Mouse (Mus musculus) liver, embryonic 14.5 days (tissue): ENCODE measurements around the gene Dock8. TPM values are rescaled to one million over a fixed set of nuclear protein-coding genes. Genes with fewer than 3 reads are reported as not detected.

Source experiments
- ATAC-seq: fragments of 200-750 bp; cut with Nextera tagmentation; 2 replicates; pipeline ENCODE4 v1.8.0; 2017; ENCODE audit warnings: moderate number of reproducible peaks, mild to moderate bottlenecking, moderate library complexity; ENCODE audit not compliant: insufficient read depth
- DNase-seq, 3 experiments: peaks; one replicate each; pipeline ENCODE4 v3.0.0-alpha.2; 2012 to 2013; ENCODE audit warnings: low read depth in 3 of 3, low spot score in 3 of 3
- H3K27ac ChIP-seq: fragments of 300-500 bp; sonication (generic); 2 replicates; pipeline ENCODE4 v1.5.1; 2014; ENCODE audit warnings: moderate library complexity, mild to moderate bottlenecking, control low read depth, inconsistent platforms
- H3K27me3 ChIP-seq: fragments of 300-500 bp; sonication (generic); 2 replicates; pipeline ENCODE4 v1.6.1; 2014; ENCODE audit warnings: mild to moderate bottlenecking, low read length, moderate library complexity; ENCODE audit not compliant: control insufficient read depth, insufficient read depth
- H3K36me3 ChIP-seq: fragments of 300-500 bp; sonication (generic); replicated peaks from 2 replicates; pipeline ENCODE4 v1.6.1; 2014; ENCODE audit warnings: low read depth; ENCODE audit not compliant: control insufficient read depth, insufficient read depth
- H3K4me1 ChIP-seq, 2 experiments: fragments of 200-500 bp in 1 of 2; fragments of 300-500 bp in 1 of 2; sonication (generic) in 1 of 2; replicated peaks; 2 replicates each; pipeline ENCODE4 v1.6.1; 2012 to 2014; ENCODE audit warnings: antibody characterized with exemption in 1 of 2, inconsistent platforms in 1 of 2, low read length in 1 of 2; ENCODE audit not compliant: control insufficient read depth in 2 of 2, insufficient read depth in 2 of 2
- H3K4me2 ChIP-seq: fragments of 300-500 bp; sonication (generic); 2 replicates; pipeline ENCODE4 v1.6.1; 2014; ENCODE audit warnings: low read depth, mild to moderate bottlenecking, control low read depth, moderate library complexity
- H3K4me3 ChIP-seq, 2 experiments: fragments of 200-500 bp in 1 of 2; fragments of 300-500 bp in 1 of 2; sonication (generic) in 1 of 2; 2 replicates each; pipeline ENCODE4 v1.5.1; 2012 to 2014; ENCODE audit warnings: low read depth in 2 of 2, low read length in 2 of 2, mild to moderate bottlenecking in 2 of 2, control low read depth in 1 of 2, inconsistent platforms in 1 of 2, moderate library complexity in 1 of 2; ENCODE audit not compliant: insufficient read depth in 1 of 2
- H3K9ac ChIP-seq: fragments of 300-500 bp; sonication (generic); replicated peaks from 2 replicates; pipeline ENCODE4 v1.6.1; 2014; ENCODE audit warnings: mild to moderate bottlenecking, control low read depth, moderate library complexity
- H3K9me3 ChIP-seq: fragments of 300-500 bp; sonication (generic); 2 replicates; pipeline ENCODE4 v1.6.1; 2016; ENCODE audit warnings: low read length, mixed read lengths; ENCODE audit not compliant: control insufficient read depth
- CTCF ChIP-seq: IDR thresholded peaks from 2 replicates; pipeline ENCODE4 v1.5.1; 2016; ENCODE audit warnings: antibody characterized with exemption, low read depth, control low read depth
- EP300 ChIP-seq: IDR thresholded peaks from 2 replicates; pipeline ENCODE4 v1.6.1; 2016; ENCODE audit warnings: antibody characterized with exemption, low read depth
- WGBS: fragments of 180-500 bp; shearing (Covaris S2); extraction: QIAGEN DNeasy Blood & Tissue Kit; methylation state at CpG from one replicate; pipeline ENCODE4 v1.1.7; 2014; ENCODE audit not compliant: insufficient replicate concordance; 5-methylcytosine and 5-hydroxymethylcytosine counted together
- polyA plus RNA-seq, 2 experiments: library from polyadenylated mRNA; depleted of rRNA in 1 of 2; stranded (reverse) in 1 of 2; unstranded in 1 of 2; fragments of >200 nt; fragmentation: Nextera tagmentation in 1 of 2; extraction: Ambion mirVana in 1 of 2; gene quantifications; 2 replicates each; pipeline versions ENCODE4 v1.2.1 to v1.2.3; 2012 to 2014

The Dock8 gene
- polyA plus RNA-seq, 2 experiments: 3.4 to 5.9 TPM

DNA sequence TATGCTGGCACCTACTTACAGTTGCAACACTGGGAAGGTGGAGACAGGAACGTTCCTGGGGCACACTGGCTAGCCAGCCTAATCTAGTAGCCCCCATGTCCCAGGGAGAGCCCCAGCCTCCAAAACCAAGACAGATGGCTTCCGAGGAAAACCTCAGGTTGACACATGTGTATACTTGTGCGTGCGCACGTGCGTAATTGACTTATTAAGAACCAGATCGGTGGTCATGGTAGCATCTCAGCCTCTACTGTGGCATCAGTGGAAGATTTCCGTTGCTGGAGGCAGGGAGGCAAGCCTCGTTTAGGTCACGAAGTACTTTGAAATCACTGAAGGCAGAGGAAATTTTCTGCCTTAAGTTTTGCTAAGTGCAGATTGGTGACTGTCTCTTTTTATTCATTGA is 56.9 kb downstream of the Dock8 start:
- H3K4me1 ChIP-seq: peaks cover 6 to 25% of the 10 kb centered on the region in 2 experiments
- H3K4me3 ChIP-seq: no peak overlapping the region
- ATAC-seq (no peak), DNase-seq (no peak)
- TF ChIP-seq CTCF (no peak), EP300 (no peak)
- H3K27me3 ChIP-seq: no peaks in the 10 kb centered on the region
- H3K36me3 ChIP-seq: no peaks in the 10 kb centered on the region
- H3K9ac ChIP-seq: no peak overlapping the region
- 84% methylated on average over 10 of the region's 10 CpGs for WGBS
- H3K4me2 ChIP-seq: no peak overlapping the region
- H3K9me3 ChIP-seq: no peaks in the 10 kb centered on the region
- no peak overlapping the region for H3K27ac ChIP-seq

GRCm38 (mm10) chr19:25057826-25058225 is 58.5 kb downstream of the Dock8 start:
- H3K4me1 ChIP-seq: peaks cover 6 to 18% of the 10 kb centered on the region in 2 experiments
- ATAC-seq: no peak
- WGBS: 85% methylated on average over 8 of the region's 8 CpGs

GRCm38 (mm10) chr19:25059847-25060364 is 60.6 kb downstream of the Dock8 start:
- H3K9me3 ChIP-seq: no peaks in the 10 kb centered on the region
- DNase-seq (no peak), ATAC-seq (no peak)
- no peaks in the 10 kb centered on the region for H3K36me3 ChIP-seq
- no peaks in the 10 kb centered on the region for H3K27me3 ChIP-seq
- H3K27ac ChIP-seq: no peak overlapping the region
- no peak overlapping the region for H3K4me2 ChIP-seq
- TF ChIP-seq CTCF: no peak
- no peak for TF ChIP-seq EP300
- no peak overlapping the region for H3K4me3 ChIP-seq
- H3K9ac ChIP-seq: no peak overlapping the region
- peaks cover 0 to 6% of the 10 kb centered on the region in 2 experiments; a peak in 3 of 4 replicates for H3K4me1 ChIP-seq
- 74% methylated on average over 7 of the region's 7 CpGs for WGBS

More at GRCm38 (mm10) chr19:25057826-25058225, 58.5 kb downstream of the Dock8 start:
- Histone ChIP-seq H3K4me2 (no peak overlapping the region), H3K27ac (no peak overlapping the region), H3K27me3 (no peaks in the 10 kb centered on the region), H3K9ac (no peak overlapping the region), H3K9me3 (no peaks in the 10 kb centered on the region), H3K4me3 (no peak overlapping the region), H3K36me3 (no peaks in the 10 kb centered on the region)
- TF ChIP-seq EP300 (no peak), CTCF (no peak)
- no peak for DNase-seq

GRCm38 (mm10) chr19:25060375-25060774 is 61.0 kb downstream of the Dock8 start:
- no peak for DNase-seq
- no peak for ATAC-seq
- Histone ChIP-seq H3K27me3 (no peaks in the 10 kb centered on the region), H3K9me3 (no peaks in the 10 kb centered on the region), H3K9ac (no peak overlapping the region), H3K4me1 (peaks cover 0 to 2% of the 10 kb centered on the region in 2 experiments; a peak in 2 of 4 replicates), H3K4me2 (no peak overlapping the region), H3K4me3 (no peak overlapping the region), H3K36me3 (no peaks in the 10 kb centered on the region), H3K27ac (no peak overlapping the region)
- WGBS: 57% methylated on average over 9 of the region's 9 CpGs
- TF ChIP-seq CTCF (no peak), EP300 (no peak)

DNA sequence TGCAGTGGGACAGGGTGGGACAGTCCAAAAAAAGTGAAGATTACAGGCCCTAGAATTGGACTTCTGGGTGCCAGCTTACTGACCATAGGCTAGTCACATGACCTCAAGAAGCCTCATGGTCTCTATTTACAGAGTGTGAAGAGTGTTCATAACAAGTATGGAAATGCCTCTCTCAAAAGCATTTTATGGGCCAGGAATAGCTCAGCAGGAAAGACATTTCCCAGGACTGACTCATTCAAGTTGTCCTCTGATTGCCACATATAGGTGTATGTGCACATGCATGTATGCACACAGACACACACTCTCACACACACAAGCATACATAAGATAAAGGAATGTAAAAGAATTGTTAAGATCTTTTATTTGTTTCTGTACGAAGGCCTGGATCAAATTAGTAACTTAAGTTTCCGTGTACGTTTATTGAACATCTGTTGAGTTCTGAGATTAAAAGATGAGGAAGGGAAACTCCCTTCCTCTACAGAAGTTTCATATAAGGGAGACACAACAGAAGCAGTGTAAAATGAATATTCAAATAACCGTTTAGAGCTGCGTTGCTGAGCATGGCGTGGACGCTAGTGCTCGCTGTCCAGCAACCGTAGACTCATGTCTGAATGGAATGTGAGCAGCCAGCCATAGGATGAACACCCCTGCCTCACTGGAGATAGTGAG is 63.0 kb downstream of the Dock8 start:
- Histone ChIP-seq H3K4me3 (no peak overlapping the region), H3K9me3 (no peaks in the 10 kb centered on the region), H3K36me3 (no peaks in the 10 kb centered on the region), H3K9ac (no peak overlapping the region), H3K27ac (no peak overlapping the region), H3K4me1 (no peaks in the 10 kb centered on the region), H3K4me2 (no peak overlapping the region), H3K27me3 (no peaks in the 10 kb centered on the region)
- DNase-seq (no peak), ATAC-seq (no peak)
- TF ChIP-seq EP300: no peak
- TF ChIP-seq CTCF: no peak
- 78% methylated on average over 9 of the region's 9 CpGs for WGBS
